Mouse (Mus musculus): ENCODE results near the gene Phldb2.

Gene Phldb2

GRCm38 (mm10) chr16:45787650-45788049, 165.7 kb downstream of the Phldb2 start:
- no peak for DNase-seq

GRCm38 (mm10) chr16:45786639-45787038, 166.8 kb downstream of the Phldb2 start:
- no peak for DNase-seq

GRCm38 (mm10) chr16:45780001-45780400, 173.4 kb downstream of the Phldb2 start:
- no peak for DNase-seq

GRCm38 (mm10) chr16:45774813-45775212, 178.6 kb downstream of the Phldb2 start:
- no peak for DNase-seq

- no peak for DNase-seq
Observed at GRCm38 (mm10) chr16:45770914-45771313, 182.5 kb downstream of the Phldb2 start.

GRCm38 (mm10) chr16:45767853-45768640, 185.4 kb downstream of the Phldb2 start:
- DNase-seq: no peak

GRCm38 (mm10) chr16:45767434-45767833, 186.0 kb downstream of the Phldb2 start:
- DNase-seq: no peak

GRCm38 (mm10) chr16:45765801-45766494, 187.4 kb downstream of the Phldb2 start:
- peak in 1 of 2 experiments; percentile 9 for DNase-seq

- DNase-seq: no peak
Observed at GRCm38 (mm10) chr16:45765102-45765501, 188.3 kb downstream of the Phldb2 start.

GRCm38 (mm10) chr16:45762859-45763505, 190.4 kb downstream of the Phldb2 start:
- no peak for DNase-seq

GRCm38 (mm10) chr16:45761425-45761824, 192.0 kb downstream of the Phldb2 start:
- no peak for DNase-seq

GRCm38 (mm10) chr16:45758726-45759269, 194.6 kb downstream of the Phldb2 start:
- no peak for DNase-seq

- DNase-seq: peak; percentile 58 to 72
Observed at GRCm38 (mm10) chr16:45757421-45758078, 195.8 kb downstream of the Phldb2 start.

GRCm38 (mm10) chr16:45756855-45757254, 196.5 kb downstream of the Phldb2 start:
- no peak for DNase-seq

- no peak for DNase-seq
Observed at GRCm38 (mm10) chr16:45743591-45744144, 209.7 kb downstream of the Phldb2 start.

GRCm38 (mm10) chr16:45742615-45743476, 210.6 kb downstream of the Phldb2 start, which contains the start of gene Abhd10:
TSS of gene Abhd10 (minus strand) at chr16:45742955.
- DNase-seq: peak; percentile 99

GRCm38 (mm10) chr16:45737880-45738279, 215.5 kb downstream of the Phldb2 start:
- DNase-seq: no peak

GRCm38 (mm10) chr16:45736724-45737123, 216.7 kb downstream of the Phldb2 start:
- no peak for DNase-seq

- no peak for DNase-seq
Observed at GRCm38 (mm10) chr16:45729163-45729562, 224.2 kb downstream of the Phldb2 start.

GRCm38 (mm10) chr16:45724742-45725102, 228.7 kb downstream of the Phldb2 start:
- DNase-seq: no peak

- peak; percentile 46 to 61 for DNase-seq
Observed at GRCm38 (mm10) chr16:45724061-45724741, 229.2 kb downstream of the Phldb2 start, which contains the start of gene Tagln3. TSS of gene Tagln3 (minus strand) at chr16:45724608.
